Mouse (Mus musculus): Measurements from ENCODE around the gene Fam169a. TPM values are rescaled to one million over a fixed set of nuclear protein-coding genes. Genes with fewer than 3 reads are reported as not detected.
A peak's percentile ranks its signal among the peaks of the same experiment; 100 is the strongest.

The Fam169a gene
- total RNA-seq, 2 experiments from 2014 or later, result not detected

DNA sequence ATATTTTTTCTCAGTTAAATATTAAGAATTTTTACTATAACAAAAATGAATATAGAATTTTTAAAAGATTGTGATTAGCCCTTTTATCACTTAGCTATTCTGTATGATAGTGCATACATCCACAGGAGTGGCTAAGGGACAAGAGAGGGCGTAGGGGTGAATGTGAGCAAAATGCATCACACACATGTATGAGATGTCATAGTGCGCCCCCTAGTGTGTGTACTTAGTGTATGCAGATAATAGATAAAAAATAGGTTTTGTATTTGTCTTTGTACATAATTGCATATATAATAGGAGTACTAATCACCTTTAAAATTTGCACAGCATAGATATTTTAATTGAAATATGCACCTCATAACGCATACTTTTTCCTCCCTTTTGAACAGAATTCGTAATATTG is 78.7 kb downstream of the Fam169a start:
- TF ChIP-seq CTCF (IDR thresholded peaks at IDR 0.05), result peak; percentile 76
- intact Hi-C loops (cut with DNase I), result no loop called here

DNA sequence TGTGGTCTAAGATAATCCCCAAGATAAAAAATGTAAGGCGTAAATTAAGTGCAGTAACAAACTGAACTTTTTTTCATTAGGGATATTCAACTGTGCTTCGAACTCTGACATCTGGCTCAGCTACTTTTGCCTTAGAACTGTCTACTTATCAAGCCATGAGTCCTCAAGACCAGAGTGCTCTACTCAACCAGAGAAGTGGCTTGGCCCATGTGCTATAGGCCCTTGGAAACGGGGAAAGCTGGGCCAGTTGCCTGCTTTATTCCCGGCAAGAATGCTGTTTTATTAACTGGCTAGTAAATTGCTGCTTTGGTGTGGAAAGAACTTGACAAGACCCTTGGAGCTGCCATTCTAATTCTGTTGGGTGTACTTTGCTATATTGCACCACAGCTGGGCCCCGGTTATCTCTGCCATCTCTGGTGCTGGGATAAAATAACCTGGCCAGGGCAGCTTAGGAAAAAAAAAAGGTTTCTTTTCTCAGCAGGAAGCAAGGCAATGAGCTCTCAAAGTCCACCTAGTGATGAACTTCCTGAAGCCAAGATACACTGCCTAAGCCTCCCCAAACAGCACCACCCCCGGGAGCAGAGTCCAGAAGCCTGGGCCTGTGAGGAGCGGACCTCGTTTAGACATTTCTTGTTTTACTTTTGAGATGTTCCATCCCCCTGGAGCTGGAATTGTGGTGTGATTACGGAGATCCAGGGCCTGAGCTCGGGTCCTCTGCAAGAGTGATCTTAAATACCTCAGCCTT is 108.6 kb downstream of the Fam169a start:
- no peak for TF ChIP-seq CTCF (IDR thresholded peaks at IDR 0.05)

More for the DNA sequence above, 78.7 kb downstream of the Fam169a start:
- Histone ChIP-seq H3K4me3 (no peak overlapping the region), H3K27ac (no peak overlapping the region)
- peak; percentile 33 for DNase-seq

DNA sequence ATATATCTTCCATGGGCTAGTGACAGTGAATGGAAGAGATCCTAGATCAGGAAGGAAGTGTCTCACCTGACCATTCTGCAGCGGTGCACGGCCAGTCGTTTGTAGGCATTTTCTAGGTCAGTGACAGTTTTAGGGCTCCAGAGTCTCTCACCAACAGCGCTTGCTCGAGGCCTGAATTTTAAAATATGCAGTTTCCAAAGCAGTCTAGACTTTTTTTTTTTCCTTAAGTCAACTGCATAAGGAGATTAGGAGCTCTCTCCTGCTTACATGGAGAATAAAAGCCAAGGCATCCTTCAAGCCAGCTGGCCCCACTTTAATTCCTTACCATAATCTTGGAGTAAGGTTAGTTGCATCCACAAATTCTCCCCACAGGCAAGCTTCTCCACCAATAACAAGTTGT is 109.6 kb downstream of the Fam169a start:
- Histone ChIP-seq H3K4me3 (no peak overlapping the region), H3K27ac (no peak overlapping the region)
- no peak for TF ChIP-seq CTCF (IDR thresholded peaks at IDR 0.05)
- DNase-seq, result no peak
- intact Hi-C loops (cut with DNase I), result no loop called here

More for the DNA sequence above, 108.6 kb downstream of the Fam169a start:
- Histone ChIP-seq H3K4me3 (no peak overlapping the region), H3K27ac (no peak overlapping the region)
- intact Hi-C loops (cut with DNase I), result no loop called here
- no peak for DNase-seq

DNA sequence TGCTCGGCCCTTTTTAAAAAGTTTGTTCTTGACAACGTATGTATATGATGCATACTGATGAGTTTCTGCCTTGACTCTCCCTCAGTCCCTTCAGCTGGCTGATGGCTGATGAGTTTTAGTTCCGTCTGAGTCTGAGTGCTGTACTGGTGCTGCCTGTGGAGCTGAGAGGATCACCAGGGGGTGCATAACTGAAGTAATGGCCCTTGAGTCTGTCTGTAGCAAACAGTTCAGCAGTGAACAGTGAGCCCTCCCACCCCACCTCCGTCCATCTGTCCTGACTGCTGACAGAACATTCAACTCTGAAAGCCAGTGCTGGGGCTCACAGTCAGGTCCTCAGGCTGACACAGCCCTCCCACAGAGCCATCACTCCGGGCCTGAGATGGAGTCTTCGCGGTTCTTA is 111.9 kb downstream of the Fam169a start:
- Histone ChIP-seq H3K27ac (no peak overlapping the region), H3K4me3 (no peak overlapping the region)
- DNase-seq, result no peak
- no peak for TF ChIP-seq CTCF (IDR thresholded peaks at IDR 0.05)
- intact Hi-C loops (cut with DNase I), result no loop called here

DNA sequence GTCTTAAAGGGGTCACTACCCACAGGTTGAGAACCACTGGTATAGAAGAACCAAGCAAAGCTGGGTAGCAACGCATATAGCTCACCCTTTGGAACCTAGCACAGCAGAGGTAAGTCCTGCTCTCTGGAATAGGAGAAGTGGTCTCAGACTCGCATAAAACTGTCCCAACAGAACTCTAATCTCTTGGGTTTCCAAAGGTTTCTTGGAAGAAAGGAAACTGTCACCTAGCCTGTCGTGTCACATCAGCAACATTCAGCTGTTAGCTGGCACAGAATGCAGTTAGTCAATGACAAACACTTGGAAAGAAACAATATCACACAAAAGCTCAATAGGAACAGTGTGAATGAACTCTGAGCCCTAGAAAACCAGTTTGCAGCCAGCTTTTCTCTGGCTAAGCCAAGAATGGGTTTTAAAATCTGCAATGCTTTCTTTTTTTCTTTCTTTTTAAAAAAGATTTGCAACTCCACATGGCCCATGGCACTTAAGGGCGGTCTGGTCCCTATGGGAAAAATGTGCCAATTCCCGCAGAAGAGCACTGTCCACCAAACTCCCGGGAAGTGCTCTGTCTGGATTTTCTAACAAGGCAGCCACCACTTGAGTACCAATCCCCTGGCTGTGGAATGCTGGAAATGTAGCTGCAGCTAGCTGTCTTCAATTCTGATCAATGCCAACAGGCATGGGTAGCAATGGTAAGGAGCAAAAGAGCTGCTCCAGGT is 113.2 kb downstream of the Fam169a start:
- no peak overlapping the region for H3K27ac ChIP-seq
- no peak for DNase-seq
- TF ChIP-seq CTCF (IDR thresholded peaks at IDR 0.05), result no peak
- no peak overlapping the region for H3K4me3 ChIP-seq
- intact Hi-C loops (cut with DNase I), result no loop called here

Other genes with a start within 250 kb of the Fam169a start
- under 1 TPM; 0.05 to 0.06 TPM for gene Gcnt4, start 142.6 kb upstream of the Fam169a start, total RNA-seq (2021)
- not detected for gene 1700029F12Rik, start 32.9 kb upstream of the Fam169a start, total RNA-seq (2021)
- gene Gm6169, start 32.0 kb downstream of the Fam169a start, total RNA-seq (2021), result 1 to 10 TPM in 1 of 2 experiments, not detected in 1; 7.3 TPM
- gene Gfm2, start 70.7 kb downstream of the Fam169a start, total RNA-seq (2021), result 10 to 100 TPM; 45.8 to 58.9 TPM
- 10 to 100 TPM; 41.5 to 48.3 TPM for gene Nsa2, start 70.7 kb downstream of the Fam169a start, total RNA-seq (2021)
- 10 to 100 TPM in 1 of 2 experiments, 1 to 10 TPM in 1; 7.6 to 10.9 TPM for gene Hexb, start 131.1 kb downstream of the Fam169a start, total RNA-seq (2021)
- 1 to 10 TPM; 1.1 to 4.8 TPM for gene Enc1, start 173.8 kb downstream of the Fam169a start, total RNA-seq (2021)